Mouse (Mus musculus) cerebellum, postnatal 36 days (tissue): Measurements from ENCODE around the gene Nelfe.
"Not testable (repeated sequence)": the region's sequence is repeated elsewhere in the genome, so short reads cannot be mapped to it uniquely, and the experiment has no call there.

Experiments
- DNase-seq, 2 experiments: peaks; one replicate each; pipeline ENCODE4 v3.0.0; 2021 to 2022; ENCODE audit warnings: mixed read lengths in 2 of 2

Nelfe gene

DNA sequence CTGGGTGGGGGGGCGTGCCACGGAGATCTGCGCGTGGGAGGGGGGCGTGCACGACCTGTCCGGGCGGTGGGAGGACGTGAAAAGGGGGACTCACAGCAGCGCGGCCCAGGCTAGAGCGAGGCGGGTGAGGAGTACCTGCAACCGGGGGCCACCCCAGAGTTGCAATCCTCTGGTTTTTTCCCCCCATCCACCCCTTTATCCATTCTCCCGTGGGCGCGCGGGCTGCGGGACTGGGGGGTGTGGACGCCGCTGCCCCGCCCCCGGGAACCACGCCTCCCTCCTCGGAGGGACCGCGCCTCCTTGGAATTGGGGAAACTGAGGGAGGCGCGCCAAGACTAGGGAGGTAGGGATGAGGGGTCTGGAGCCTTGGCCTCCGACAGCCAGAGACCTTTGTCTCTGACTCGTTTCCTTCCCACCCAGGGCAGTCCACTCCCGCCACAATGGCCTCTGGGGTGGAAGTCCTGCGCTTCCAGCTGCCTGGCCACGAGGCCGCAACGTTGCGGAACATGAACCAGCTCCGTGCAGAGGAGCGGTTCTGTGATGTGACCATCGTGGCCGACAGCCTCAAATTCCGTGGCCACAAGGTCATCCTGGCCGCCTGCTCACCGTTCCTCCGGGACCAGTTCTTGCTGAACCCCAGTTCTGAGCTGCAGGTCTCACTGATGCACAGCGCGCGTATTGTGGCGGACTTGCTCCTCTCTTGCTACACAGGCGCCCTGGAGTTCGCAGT is 44.8 kb downstream of the Nelfe start:
- peak; percentile 40 to 57 for DNase-seq

- DNase-seq = no peak
Measured at GRCm38 (mm10) chr17:34895724-34896123, 45.5 kb downstream of the Nelfe start.

DNA sequence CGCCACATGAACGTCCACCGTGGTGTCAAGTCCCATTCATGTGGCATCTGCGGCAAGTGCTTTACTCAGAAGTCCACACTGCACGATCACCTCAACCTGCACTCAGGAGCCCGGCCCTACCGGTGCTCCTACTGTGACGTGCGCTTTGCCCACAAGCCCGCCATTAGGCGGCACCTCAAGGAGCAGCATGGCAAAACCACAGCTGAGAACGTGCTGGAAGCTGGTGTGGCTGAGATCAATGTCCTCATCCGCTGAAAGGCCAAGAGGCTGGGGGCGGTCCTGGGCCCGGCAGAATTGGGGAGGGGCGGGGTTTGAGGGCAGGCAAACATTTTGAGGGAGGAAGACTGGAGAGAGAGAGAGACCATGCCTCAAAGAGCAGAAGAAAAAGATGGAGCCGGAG is 46.2 kb downstream of the Nelfe start:
- DNase-seq = no peak

DNA sequence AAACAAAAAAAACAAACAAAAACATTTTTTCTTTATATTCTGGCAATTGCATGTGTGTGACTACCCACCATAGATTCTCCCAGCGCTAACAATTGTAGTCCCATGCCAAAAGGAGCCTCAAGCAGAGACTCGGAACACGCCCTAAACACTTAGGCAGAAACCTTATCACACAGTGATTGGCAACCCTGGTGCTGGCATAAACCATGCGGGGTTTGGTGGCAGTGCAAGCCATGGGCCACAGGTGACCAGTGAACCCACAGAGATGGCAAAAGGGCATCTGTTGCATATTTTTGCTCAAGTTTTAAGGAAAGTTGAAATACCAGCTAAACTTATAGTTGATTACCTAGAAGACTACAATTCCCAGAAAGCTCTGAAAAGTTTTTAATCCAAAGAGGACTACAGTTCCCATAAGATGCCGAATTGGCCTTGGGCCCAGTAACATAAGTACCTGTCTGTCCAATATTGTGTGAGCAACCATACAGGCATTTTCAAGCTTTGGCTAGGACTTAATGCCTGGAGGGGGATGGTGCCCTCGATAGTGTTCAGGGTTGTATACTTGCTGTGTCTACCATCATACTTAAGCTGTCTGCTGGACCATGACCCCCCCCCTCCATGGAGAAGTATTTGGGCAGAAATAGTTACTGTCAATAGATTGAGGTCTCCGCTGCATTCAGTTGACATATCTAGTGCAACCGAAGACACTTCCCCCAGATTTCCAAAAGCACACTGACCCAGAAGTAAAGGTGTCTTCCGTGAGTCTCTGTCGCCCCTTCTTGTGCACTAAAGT is 47.4 kb downstream of the Nelfe start:
- DNase-seq = peak; percentile 35 to 49

DNA sequence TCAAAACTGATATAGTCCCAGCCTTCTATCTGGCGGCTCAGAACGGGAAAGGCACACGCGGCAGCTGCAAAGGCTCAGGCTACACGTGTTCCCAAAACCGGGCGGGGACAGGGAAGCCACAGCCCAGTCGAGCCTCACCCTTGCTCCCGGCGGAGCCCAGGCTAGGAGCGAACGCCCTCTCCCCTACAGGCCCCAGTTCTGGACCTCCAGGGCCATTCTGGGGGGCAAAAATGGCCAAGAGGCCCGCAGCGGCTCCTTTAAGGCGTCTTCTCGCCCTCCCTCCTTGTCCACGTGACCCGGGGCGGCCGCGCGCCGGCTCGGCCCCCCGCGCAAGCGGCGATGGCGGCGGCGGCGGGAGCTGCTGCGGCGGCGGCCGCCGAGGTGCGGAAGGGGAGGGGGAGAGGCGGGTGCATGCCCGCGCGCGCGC is 48.0 kb downstream of the Nelfe start, which contains the start of the genes C2 and Ehmt2:
C2 (minus strand) TSS at position 106 of the 427 bp plus-strand sequence.
Ehmt2 (plus strand) TSS at position 310 of the 427 bp plus-strand sequence.
- peak; percentile 76 to 84 for DNase-seq

GRCm38 (mm10) chr17:34898706-34899052 is 48.5 kb downstream of the Nelfe start:
- DNase-seq = no peak

GRCm38 (mm10) chr17:34899053-34899889 is 49.1 kb downstream of the Nelfe start:
- peak; percentile 28 to 33 for DNase-seq

- DNase-seq = no peak
Measured at GRCm38 (mm10) chr17:34899890-34900243, 49.7 kb downstream of the Nelfe start.

GRCm38 (mm10) chr17:34900826-34901225 is 50.6 kb downstream of the Nelfe start:
- not testable (repeated sequence) for DNase-seq

DNA sequence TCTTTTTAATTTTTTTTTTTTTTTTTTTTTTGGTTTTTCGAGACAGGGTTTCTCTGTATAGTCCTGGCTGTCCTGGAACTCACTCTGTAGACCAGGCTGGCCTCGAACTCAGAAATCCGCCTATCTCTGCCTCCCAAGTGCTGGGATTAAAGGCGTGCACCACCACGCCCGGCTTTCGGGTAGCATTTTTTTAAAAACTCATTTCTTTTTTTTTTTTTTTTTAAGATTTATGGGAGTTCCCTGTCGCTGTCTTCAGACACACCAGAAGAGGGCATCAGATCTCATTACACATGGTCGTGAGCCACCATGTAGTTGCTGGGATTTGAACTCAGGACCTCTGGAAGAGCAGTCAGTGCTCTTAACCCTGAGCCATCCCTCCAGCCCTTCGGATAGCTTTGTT is 51.8 kb downstream of the Nelfe start:
- DNase-seq = not testable (repeated sequence)

DNA sequence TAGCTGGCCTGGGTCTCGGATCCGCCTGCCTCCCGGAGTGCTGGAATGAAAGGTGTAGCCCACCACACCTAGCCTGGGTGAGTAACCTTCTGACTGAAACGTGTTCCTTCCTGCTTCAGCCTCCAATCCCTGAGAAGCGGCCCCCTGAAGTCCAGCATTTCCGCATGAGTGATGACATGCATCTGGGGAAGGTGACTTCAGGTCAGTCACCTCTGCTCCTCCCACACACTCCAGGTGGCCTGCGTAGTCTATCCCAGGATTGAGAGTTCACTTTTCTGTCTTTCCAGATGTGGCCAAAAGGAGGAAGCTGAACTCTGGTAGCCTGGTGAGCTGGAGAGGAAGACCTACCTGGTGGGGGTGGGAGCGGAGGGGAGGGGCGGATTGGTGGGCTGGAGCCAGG is 52.7 kb downstream of the Nelfe start:
- DNase-seq = no peak
